Mouse (Mus musculus) testis, adult 2 months (tissue): ENCODE data around the gene Olfr1029.
"Not testable (repeated sequence)": the region's sequence is repeated elsewhere in the genome, so short reads cannot be mapped to it uniquely, and the experiment has no call there.

Experiments
- CTCF ChIP-seq: fragments of 200-500 bp; IDR thresholded peaks from 2 replicates; pipeline ENCODE4 v1.5.1; 2012; ENCODE audit warnings: low read depth, mild to moderate bottlenecking, inconsistent platforms, low read length, moderate library complexity; ENCODE audit not compliant: control insufficient read depth, insufficient read depth, insufficient replicate concordance
- POLR2A ChIP-seq: fragments of 200-500 bp; IDR thresholded peaks from 2 replicates; pipeline ENCODE4 v1.6.1; 2012; ENCODE audit warnings: low read depth, mild to moderate bottlenecking, inconsistent platforms, low read length, moderate library complexity; ENCODE audit not compliant: control insufficient read depth

- not testable (repeated sequence) for TF ChIP-seq CTCF, POLR2A
These were observed 47.8 kb downstream of the Olfr1029 start for GRCm38 (mm10) chr2:86021518-86021917.
